Mouse (Mus musculus) ES-Bruce4 (cell line): ENCODE measurements around the gene Ywhah. TPM values are rescaled to one million over a fixed set of nuclear protein-coding genes. Genes with fewer than 3 reads are reported as not detected.

Experiments
- H3K27ac ChIP-seq: 2 replicates; pipeline ENCODE4 v1.5.1; 2012; ENCODE audit warnings: low read length, inconsistent platforms; ENCODE audit not compliant: insufficient read depth
- H3K27me3 ChIP-seq: 2 replicates; pipeline ENCODE4 v1.6.1; 2012; ENCODE audit warnings: mild to moderate bottlenecking, low read length, inconsistent platforms; ENCODE audit not compliant: control insufficient read depth, poor library complexity, insufficient read depth, severe bottlenecking
- H3K36me3 ChIP-seq: 2 replicates; pipeline ENCODE4 v1.6.1; 2012; ENCODE audit warnings: inconsistent platforms, mild to moderate bottlenecking, low read length, moderate library complexity; ENCODE audit not compliant: control insufficient read depth, poor library complexity, insufficient read depth, severe bottlenecking
- H3K4me1 ChIP-seq: one replicate; pipeline ENCODE4 v1.8.1; 2011; ENCODE audit warnings: low read length; ENCODE audit not compliant: control insufficient read depth, insufficient read depth
- H3K4me3 ChIP-seq: 2 replicates; pipeline ENCODE4 v1.5.1; 2011; ENCODE audit warnings: low read depth, mild to moderate bottlenecking, low read length
- H3K9ac ChIP-seq: 2 replicates; pipeline ENCODE4 v1.6.1; 2012; ENCODE audit warnings: low read depth, mild to moderate bottlenecking, inconsistent platforms; ENCODE audit not compliant: poor library complexity, severe bottlenecking
- H3K9me3 ChIP-seq: replicated peaks from 2 replicates; pipeline ENCODE4 v1.6.1; 2012; ENCODE audit warnings: mild to moderate bottlenecking, low read length, inconsistent platforms; ENCODE audit not compliant: control insufficient read depth, poor library complexity, insufficient read depth, severe bottlenecking
- CTCF ChIP-seq: IDR thresholded peaks from one replicate; pipeline ENCODE4 v1.8.1; 2011; ENCODE audit warnings: low read depth, low read length
- EP300 ChIP-seq: IDR thresholded peaks from 2 replicates; pipeline ENCODE4 v1.6.1; 2011; ENCODE audit warnings: low read depth, low read length; ENCODE audit not compliant: insufficient read depth
- POLR2A ChIP-seq: IDR thresholded peaks from one replicate; pipeline ENCODE4 v1.8.1; 2011; ENCODE audit warnings: low read length; ENCODE audit not compliant: insufficient read depth
- polyA plus RNA-seq: library from polyadenylated mRNA; stranded (reverse); fragments of >200 nt; gene quantifications from 2 replicates; pipeline ENCODE4 v1.2.4, GENCODE M21; 2011; ENCODE audit warnings: low read depth; ENCODE audit not compliant: missing spikeins, insufficient read depth, insufficient read length

Gene Ywhah
- polyA plus RNA-seq, 1 experiment: 334 TPM

DNA sequence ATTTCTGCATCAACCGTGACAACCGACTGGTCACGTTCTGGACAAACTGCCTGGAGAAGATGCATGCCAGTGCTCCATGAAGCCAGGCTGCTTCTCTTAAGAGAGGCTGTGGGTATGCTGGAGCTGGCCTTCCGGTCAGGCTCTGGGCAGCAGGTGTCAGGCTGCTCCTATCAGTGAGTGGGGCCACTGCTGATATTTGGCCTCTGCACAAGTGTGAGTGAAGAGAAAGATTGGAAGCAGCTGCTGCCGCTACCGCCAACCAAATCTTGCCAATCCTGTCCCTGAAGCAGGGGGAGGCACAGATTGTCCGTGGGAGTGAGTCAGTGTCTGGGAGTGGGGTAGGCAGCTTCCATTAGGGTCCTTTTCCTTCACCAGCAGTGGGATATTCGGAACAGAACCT, 27.5 kb upstream of the Ywhah start:
- Histone ChIP-seq H3K9ac (no peak overlapping the region), H3K27me3 (no peaks in the 10 kb centered on the region), H3K4me3 (no peak overlapping the region), H3K9me3 (no peaks in the 10 kb centered on the region), H3K27ac (no peak overlapping the region), H3K4me1 (no peaks in the 10 kb centered on the region), H3K36me3 (0 out of 2 replicates have a peak, but pooled peaks cover 6% of the 10 kb centered on the region)
- TF ChIP-seq POLR2A: no peak
- no peak for TF ChIP-seq CTCF
- no peak for TF ChIP-seq EP300

GRCm38 (mm10) chr5:32994471-32994870, 24.1 kb upstream of the Ywhah start:
- Histone ChIP-seq H3K36me3 (no peaks in the 10 kb centered on the region), H3K4me1 (no peaks in the 10 kb centered on the region), H3K9me3 (no peaks in the 10 kb centered on the region), H3K9ac (no peak overlapping the region), H3K27me3 (no peaks in the 10 kb centered on the region), H3K4me3 (no peak overlapping the region), H3K27ac (no peak overlapping the region)
- TF ChIP-seq POLR2A (no peak), CTCF (no peak), EP300 (no peak)

DNA sequence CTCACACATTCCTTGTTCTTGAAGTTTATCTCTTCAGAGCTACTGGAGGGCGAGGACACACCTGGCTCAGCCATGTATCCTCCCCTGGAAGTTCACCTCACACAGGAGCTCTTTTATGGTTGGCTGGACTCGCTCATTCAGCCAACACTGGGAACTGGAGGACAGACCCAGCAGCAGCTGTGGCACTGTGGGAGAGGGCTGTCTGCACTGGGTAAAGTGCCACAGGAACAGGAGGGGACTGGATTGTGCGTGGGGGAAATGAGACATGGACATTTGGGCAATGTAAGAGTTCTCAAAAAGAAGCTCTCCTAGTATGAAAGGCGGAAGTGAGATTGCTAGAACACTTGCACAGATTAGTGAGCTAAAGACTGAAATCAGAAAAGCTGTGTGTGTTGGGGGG, 22.9 kb upstream of the Ywhah start:
- Histone ChIP-seq H3K36me3 (no peaks in the 10 kb centered on the region), H3K9ac (no peak overlapping the region), H3K4me3 (no peak overlapping the region), H3K27me3 (no peaks in the 10 kb centered on the region), H3K9me3 (no peaks in the 10 kb centered on the region), H3K4me1 (no peaks in the 10 kb centered on the region), H3K27ac (no peak overlapping the region)
- TF ChIP-seq CTCF: no peak
- TF ChIP-seq EP300: no peak
- TF ChIP-seq POLR2A: no peak

GRCm38 (mm10) chr5:32996560-32996959, 22.1 kb upstream of the Ywhah start:
- Histone ChIP-seq H3K27me3 (no peaks in the 10 kb centered on the region), H3K9ac (no peak overlapping the region), H3K36me3 (no peaks in the 10 kb centered on the region), H3K4me3 (no peak overlapping the region), H3K9me3 (no peaks in the 10 kb centered on the region), H3K27ac (no peak overlapping the region), H3K4me1 (no peaks in the 10 kb centered on the region)
- no peak for TF ChIP-seq CTCF
- no peak for TF ChIP-seq EP300
- no peak for TF ChIP-seq POLR2A

GRCm38 (mm10) chr5:32997686-32998085, 20.9 kb upstream of the Ywhah start:
- Histone ChIP-seq H3K4me1 (no peaks in the 10 kb centered on the region), H3K27ac (no peak overlapping the region), H3K27me3 (no peaks in the 10 kb centered on the region), H3K9ac (no peak overlapping the region), H3K4me3 (no peak overlapping the region), H3K9me3 (no peaks in the 10 kb centered on the region), H3K36me3 (no peaks in the 10 kb centered on the region)
- TF ChIP-seq EP300 (no peak), CTCF (no peak), POLR2A (no peak)

DNA sequence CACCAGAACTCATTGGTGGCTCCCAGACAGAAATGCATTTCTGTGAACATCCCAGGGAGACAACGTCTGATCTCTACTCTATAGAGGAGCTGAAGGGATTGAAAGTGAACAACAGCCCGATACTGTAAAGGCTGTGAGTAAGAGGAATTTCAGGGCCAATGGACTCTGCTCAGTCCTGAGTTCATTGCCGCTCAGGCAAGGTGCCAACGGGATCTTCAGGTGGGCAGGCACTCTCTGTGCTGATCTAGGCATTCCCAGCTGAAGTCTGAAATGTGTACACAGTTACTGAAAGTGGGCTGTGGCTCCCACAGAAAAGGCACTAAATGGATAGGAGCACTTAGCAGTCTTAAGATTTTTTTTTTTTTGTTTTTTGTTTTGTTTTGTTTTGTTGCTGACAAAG, 19.8 kb upstream of the Ywhah start:
- Histone ChIP-seq H3K36me3 (no peaks in the 10 kb centered on the region), H3K9ac (no peak overlapping the region), H3K4me3 (no peak overlapping the region), H3K4me1 (no peaks in the 10 kb centered on the region), H3K9me3 (no peaks in the 10 kb centered on the region), H3K27me3 (no peaks in the 10 kb centered on the region), H3K27ac (no peak overlapping the region)
- TF ChIP-seq EP300 (no peak), POLR2A (no peak), CTCF (no peak)
